Mouse (Mus musculus) heart, adult 2 months (tissue): Measurements from ENCODE around the gene Agr2.

ENCODE experiments used
- CTCF ChIP-seq: fragments of 200-600 bp; IDR thresholded peaks from 2 replicates; pipeline ENCODE4 v1.8.1; 2022; ENCODE audit warnings: antibody characterized with exemption, mild to moderate bottlenecking, moderate library complexity
- EP300 ChIP-seq: fragments of 200-500 bp; IDR thresholded peaks from 2 replicates; pipeline ENCODE4 v1.6.1; 2011; ENCODE audit warnings: low read depth, low read length, control low read depth; ENCODE audit not compliant: insufficient read depth
- POLR2A ChIP-seq: fragments of 200-500 bp; IDR thresholded peaks from 2 replicates; pipeline ENCODE4 v1.6.1; 2011; ENCODE audit warnings: mild to moderate bottlenecking, low read depth, low read length, control low read depth; ENCODE audit not compliant: insufficient read depth

- TF ChIP-seq CTCF (peak; percentile 44), EP300 (no peak), POLR2A (no peak)
These were observed 25.1 kb downstream of the Agr2 start for GRCm38 (mm10) chr12:36017791-36018190.
